Mouse (Mus musculus) hindbrain, embryonic 15.5 days (tissue): Measurements from ENCODE around the gene Med25. TPM values are rescaled to one million over a fixed set of nuclear protein-coding genes. Genes with fewer than 3 reads are reported as not detected.

ENCODE experiments used
- ATAC-seq: fragments of 200-750 bp; cut with Nextera tagmentation; 2 replicates; pipeline ENCODE4 v1.8.0; 2017; ENCODE audit warnings: low read depth, moderate number of reproducible peaks, moderate TSS enrichment; ENCODE audit not compliant: low FRiP score
- H3K27ac ChIP-seq: fragments of 300-500 bp; sonication (generic); replicated peaks from 2 replicates; pipeline ENCODE4 v1.5.1; 2015; ENCODE audit warnings: mild to moderate bottlenecking, inconsistent platforms
- H3K27me3 ChIP-seq: fragments of 300-500 bp; sonication (generic); 2 replicates; pipeline ENCODE4 v1.6.1; 2015; ENCODE audit warnings: control low read depth, inconsistent platforms
- H3K36me3 ChIP-seq: fragments of 300-500 bp; sonication (generic); 2 replicates; pipeline ENCODE4 v1.6.1; 2015; ENCODE audit warnings: control low read depth, inconsistent platforms
- H3K4me1 ChIP-seq: fragments of 300-500 bp; sonication (generic); replicated peaks from 2 replicates; pipeline ENCODE4 v1.6.1; 2015; ENCODE audit warnings: control low read depth, inconsistent platforms
- H3K4me2 ChIP-seq: fragments of 300-500 bp; sonication (generic); 2 replicates; pipeline ENCODE4 v1.6.1; 2015; ENCODE audit warnings: moderate library complexity, mild to moderate bottlenecking, inconsistent platforms
- H3K4me3 ChIP-seq: fragments of 300-500 bp; sonication (generic); 2 replicates; pipeline ENCODE4 v1.5.1; 2015; ENCODE audit warnings: mild to moderate bottlenecking, inconsistent platforms
- H3K9ac ChIP-seq: fragments of 300-500 bp; sonication (generic); 2 replicates; pipeline ENCODE4 v1.6.1; 2015; ENCODE audit warnings: inconsistent platforms
- H3K9me3 ChIP-seq: fragments of 300-500 bp; sonication (generic); 2 replicates; pipeline ENCODE4 v1.6.1; 2016; ENCODE audit warnings: control low read depth, inconsistent platforms
- WGBS: fragments of 180-500 bp; shearing (Covaris S2); methylation state at CpG from one replicate; pipeline ENCODE4 v1.1.7; 2015; 5-methylcytosine and 5-hydroxymethylcytosine counted together
- microRNA counts: library from miRNA; unstranded; fragments of <30 nt; microRNA quantifications from one replicate; lab custom pipeline; 2016
- microRNA-seq: library from miRNA; unstranded; fragments of <30 nt; microRNA quantifications from one replicate; pipeline ENCODE4, GENCODE M21; 2016
- polyA plus RNA-seq: library from polyadenylated mRNA; unstranded; fragments of >200 nt; fragmentation: Nextera tagmentation; extraction: Ambion mirVana; gene quantifications from 2 replicates; pipeline ENCODE4 v1.2.1, GENCODE M21; 2015

Gene Med25
- polyA plus RNA-seq, 1 experiment from 2014 or later = 164 TPM

GRCm38 (mm10) chr7:44836423-44837053 is 56.0 kb downstream of the Med25 start:
- no peak overlapping the region for H3K4me3 ChIP-seq
- peaks cover 11% of the 10 kb centered on the region for H3K36me3 ChIP-seq
- peaks cover 18% of the 10 kb centered on the region for H3K27me3 ChIP-seq
- no peak for ATAC-seq
- H3K27ac ChIP-seq = no peak overlapping the region
- H3K4me1 ChIP-seq = peaks cover 15% of the 10 kb centered on the region
- H3K9me3 ChIP-seq = no peaks in the 10 kb centered on the region
- 87% methylated on average over 9 of the region's 9 CpGs for WGBS
- H3K4me2 ChIP-seq = no peak overlapping the region
- no peak overlapping the region for H3K9ac ChIP-seq

GRCm38 (mm10) chr7:44836016-44836404 is 56.5 kb downstream of the Med25 start:
- Histone ChIP-seq H3K36me3 (peaks cover 17% of the 10 kb centered on the region), H3K4me1 (peaks cover 15% of the 10 kb centered on the region), H3K27ac (no peak overlapping the region), H3K4me3 (no peak overlapping the region), H3K27me3 (peaks cover 14% of the 10 kb centered on the region), H3K4me2 (no peak overlapping the region), H3K9ac (no peak overlapping the region), H3K9me3 (no peaks in the 10 kb centered on the region)
- 53% methylated on average over 3 of the region's 3 CpGs for WGBS
- no peak for ATAC-seq

GRCm38 (mm10) chr7:44835373-44836015 is 57.0 kb downstream of the Med25 start:
- Histone ChIP-seq H3K27ac (no peak overlapping the region), H3K27me3 (peaks cover 10% of the 10 kb centered on the region), H3K9me3 (no peaks in the 10 kb centered on the region), H3K4me2 (no peak overlapping the region), H3K9ac (no peak overlapping the region), H3K4me1 (peaks cover 14% of the 10 kb centered on the region), H3K36me3 (peaks cover 16% of the 10 kb centered on the region), H3K4me3 (no peak overlapping the region)
- no peak for ATAC-seq
- 93% methylated on average over 1 of the region's 1 CpGs for WGBS

GRCm38 (mm10) chr7:44832763-44833162 is 59.7 kb downstream of the Med25 start:
- no peaks in the 10 kb centered on the region for H3K4me1 ChIP-seq
- H3K4me2 ChIP-seq = no peak overlapping the region
- no peak overlapping the region for H3K27ac ChIP-seq
- H3K4me3 ChIP-seq = no peak overlapping the region
- no peaks in the 10 kb centered on the region for H3K27me3 ChIP-seq
- H3K9ac ChIP-seq = no peak overlapping the region
- no peaks in the 10 kb centered on the region for H3K9me3 ChIP-seq
- ATAC-seq = no peak
- WGBS = 81% methylated on average over 4 of the region's 4 CpGs
- peaks cover 34% of the 10 kb centered on the region for H3K36me3 ChIP-seq

- Histone ChIP-seq H3K27ac (no peak overlapping the region), H3K4me2 (no peak overlapping the region), H3K9me3 (no peaks in the 10 kb centered on the region), H3K36me3 (peaks cover 34% of the 10 kb centered on the region), H3K4me3 (no peak overlapping the region), H3K4me1 (peaks cover 7% of the 10 kb centered on the region; the same call in 1 of the 2 replicates), H3K27me3 (no peaks in the 10 kb centered on the region), H3K9ac (no peak overlapping the region)
- ATAC-seq = no peak
- WGBS = 88% methylated on average over 5 of the region's 5 CpGs
These were observed 63.8 kb downstream of the Med25 start for GRCm38 (mm10) chr7:44828706-44829105.

GRCm38 (mm10) chr7:44826771-44827170 is 65.7 kb downstream of the Med25 start:
- Histone ChIP-seq H3K9ac (no peak overlapping the region), H3K27ac (no peak overlapping the region), H3K4me1 (peaks cover 14% of the 10 kb centered on the region; the same call in 1 of the 2 replicates), H3K9me3 (no peaks in the 10 kb centered on the region), H3K27me3 (no peaks in the 10 kb centered on the region), H3K4me3 (no peak overlapping the region), H3K4me2 (no peak overlapping the region), H3K36me3 (peaks cover 30% of the 10 kb centered on the region)
- WGBS = 94% methylated on average over 3 of the region's 3 CpGs
- no peak for ATAC-seq

MicroRNAs encoded within 50 kb of the gene (microRNA counts, 519-probe panel; counts per million panel counts)
- not detected for microRNA mmu-miR-707 (lab: Ali Mortazavi, UCI)

Small RNA genes lying within 50 kb of the gene (microRNA-seq; reads per million reads assigned to microRNA genes)
- gene Mir707 = not detected

Other genes with a start within 250 kb of the Med25 start
- gene Myh14, start 221.9 kb downstream of the Med25 start, polyA plus RNA-seq = 3.3 and 4.4 TPM in 2 replicates
- not detected in 2 replicates for gene Izumo2, start 184.0 kb downstream of the Med25 start, polyA plus RNA-seq
- gene Vrk3, start 144.3 kb downstream of the Med25 start, polyA plus RNA-seq = 29.1 and 32.4 TPM in 2 replicates
- gene Zfp473, start 141.7 kb downstream of the Med25 start, polyA plus RNA-seq = 1.2 and 1.3 TPM in 2 replicates
- gene Nup62, start 76.6 kb downstream of the Med25 start, polyA plus RNA-seq = 45.8 and 49.5 TPM in 2 replicates
- gene Il4i1, start 76.3 kb downstream of the Med25 start, polyA plus RNA-seq = 1.0 and 1.3 TPM in 2 replicates
- gene Atf5, start 76.1 kb downstream of the Med25 start, polyA plus RNA-seq = 3.9 and 4.0 TPM in 2 replicates
- 90.1 and 99.1 TPM in 2 replicates for gene Akt1s1, start 43.7 kb downstream of the Med25 start, polyA plus RNA-seq
- gene Tbc1d17, start 43.6 kb downstream of the Med25 start, polyA plus RNA-seq = 109 and 118 TPM in 2 replicates
- 29.1 and 30.6 TPM in 2 replicates for gene Pnkp, start 35.6 kb downstream of the Med25 start, polyA plus RNA-seq
- gene Ptov1, start 22.9 kb downstream of the Med25 start, polyA plus RNA-seq = 460 and 518 TPM in 2 replicates
- 20.1 and 20.8 TPM in 2 replicates for gene Fuz, start 3.4 kb upstream of the Med25 start, polyA plus RNA-seq
- gene Ap2a1, start 36.8 kb upstream of the Med25 start, polyA plus RNA-seq = 130 and 132 TPM in 2 replicates
- gene Tsks, start 50.5 kb upstream of the Med25 start, polyA plus RNA-seq = 0.10 and 0.14 TPM in 2 replicates
- 56.1 and 58.1 TPM in 2 replicates for gene Cpt1c, start 82.1 kb upstream of the Med25 start, polyA plus RNA-seq
- 584 and 590 TPM in 2 replicates for gene Prmt1, start 93.9 kb upstream of the Med25 start, polyA plus RNA-seq
- gene Irf3, start 104.9 kb upstream of the Med25 start, polyA plus RNA-seq = 57.4 and 58.1 TPM in 2 replicates
- gene Bcl2l12, start 106.0 kb upstream of the Med25 start, polyA plus RNA-seq = 12.8 and 13.3 TPM in 2 replicates
- 49.8 and 56.5 TPM in 2 replicates for gene Scaf1, start 123.7 kb upstream of the Med25 start, polyA plus RNA-seq
- 15.5 and 16.0 TPM in 2 replicates for gene Rras, start 125.2 kb upstream of the Med25 start, polyA plus RNA-seq
- gene Prr12, start 160.2 kb upstream of the Med25 start, polyA plus RNA-seq = 14.6 and 15.3 TPM in 2 replicates
- 63.9 and 69.8 TPM in 2 replicates for gene Nosip, start 169.7 kb upstream of the Med25 start, polyA plus RNA-seq
- 13.6 and 16.3 TPM in 2 replicates for gene Prrg2, start 170.0 kb upstream of the Med25 start, polyA plus RNA-seq
- gene Rcn3, start 199.5 kb upstream of the Med25 start, polyA plus RNA-seq = 71.7 and 88.1 TPM in 2 replicates
- gene Fcgrt, start 211.1 kb upstream of the Med25 start, polyA plus RNA-seq = 33.9 and 36.9 TPM in 2 replicates
- gene Rps11, start 231.7 kb upstream of the Med25 start, polyA plus RNA-seq = 762 and 841 TPM in 2 replicates
- 624 and 661 TPM in 2 replicates for gene Rpl13a, start 236.0 kb upstream of the Med25 start, polyA plus RNA-seq
- not detected in 2 replicates for gene Gm45713, start 243.5 kb upstream of the Med25 start, polyA plus RNA-seq
- 2.0 and 2.7 TPM in 2 replicates for gene Flt3l, start 243.7 kb upstream of the Med25 start, polyA plus RNA-seq